Mouse (Mus musculus) gastrocnemius, postnatal 4 days (tissue): ENCODE results near the gene St3gal5. TPM values are rescaled to one million over a fixed set of nuclear protein-coding genes. Genes with fewer than 3 reads are reported as not detected.

Experiments
- DNase-seq, 2 experiments: peaks; one replicate each; pipeline ENCODE4 v3.0.0; 2021 to 2022; ENCODE audit warnings: low spot score in 2 of 2, mixed read lengths in 2 of 2
- total RNA-seq, 2 experiments: library from RNA; stranded (reverse); gene quantifications; 2 replicates each; pipeline ENCODE4 v1.2.3; 2021

The St3gal5 gene
- total RNA-seq, 2 experiments from 2014 or later: 69.1 to 105 TPM

DNA sequence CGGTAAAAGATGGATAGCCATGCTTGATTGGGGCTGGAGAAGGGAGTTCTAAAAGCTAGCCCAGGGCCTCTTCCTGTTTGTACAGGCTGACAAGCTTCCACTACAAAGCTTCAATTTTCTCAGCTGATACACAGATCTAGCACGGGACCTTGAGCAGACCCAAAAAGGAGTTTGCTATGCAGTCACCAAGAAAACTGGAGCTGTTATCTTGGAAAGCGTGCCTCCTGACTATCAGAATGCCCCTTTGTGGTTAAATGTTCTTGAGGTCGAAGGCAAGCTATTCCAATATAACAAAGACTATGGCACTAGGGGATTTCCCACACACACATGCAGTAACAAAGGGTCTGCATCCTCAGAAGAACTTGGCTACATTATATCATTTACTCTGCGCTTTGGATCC is 1.2 kb upstream of the St3gal5 start:
- no peak for DNase-seq

DNA sequence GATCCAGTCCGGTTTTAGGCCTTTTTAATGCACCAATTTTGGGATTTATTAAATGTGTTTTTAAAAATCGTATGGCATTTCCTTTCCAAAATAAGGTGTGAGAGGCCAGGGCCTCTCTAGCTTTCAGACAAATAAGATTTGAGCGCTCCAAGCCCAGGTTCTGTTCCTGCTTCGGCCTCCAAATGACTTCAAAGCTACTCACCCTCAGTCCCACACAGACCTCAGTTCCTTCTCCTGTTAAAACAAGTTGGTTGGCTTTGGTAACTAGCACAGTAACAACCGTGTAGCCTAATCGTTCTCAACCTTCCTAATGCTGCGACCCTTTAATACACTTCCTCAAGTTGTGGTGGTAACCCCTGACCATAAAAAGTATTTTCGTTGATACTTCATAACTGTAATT is 723 bp upstream of the St3gal5 start:
- DNase-seq: no peak

- peak in 1 of 2 experiments; percentile 25 for DNase-seq
Observed at GRCm38 (mm10) chr6:72098021-72098655, 746 bp downstream of the St3gal5 start.

DNA sequence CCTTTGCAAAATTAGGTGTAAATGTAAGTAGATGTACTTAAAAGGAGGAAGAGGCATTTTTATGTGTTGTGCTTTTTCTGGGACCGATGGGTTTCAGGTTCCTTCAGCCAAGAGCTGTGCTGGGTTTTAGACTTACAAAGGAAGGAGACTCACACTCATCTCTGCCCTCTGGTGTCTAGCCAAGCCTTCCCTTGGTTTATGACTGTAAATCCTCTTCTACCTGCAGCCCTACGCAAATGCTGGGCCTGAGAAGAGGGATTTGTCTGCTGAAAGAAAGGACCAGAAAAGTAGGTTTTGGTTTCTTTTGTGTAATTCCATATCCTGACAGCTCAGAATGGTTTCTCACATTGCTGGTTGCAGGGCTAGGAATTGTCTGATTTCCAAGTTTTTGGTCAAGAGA is 1.3 kb downstream of the St3gal5 start:
- DNase-seq: no peak

- no peak for DNase-seq
Observed at GRCm38 (mm10) chr6:72099281-72099680, 1.9 kb downstream of the St3gal5 start.

DNA sequence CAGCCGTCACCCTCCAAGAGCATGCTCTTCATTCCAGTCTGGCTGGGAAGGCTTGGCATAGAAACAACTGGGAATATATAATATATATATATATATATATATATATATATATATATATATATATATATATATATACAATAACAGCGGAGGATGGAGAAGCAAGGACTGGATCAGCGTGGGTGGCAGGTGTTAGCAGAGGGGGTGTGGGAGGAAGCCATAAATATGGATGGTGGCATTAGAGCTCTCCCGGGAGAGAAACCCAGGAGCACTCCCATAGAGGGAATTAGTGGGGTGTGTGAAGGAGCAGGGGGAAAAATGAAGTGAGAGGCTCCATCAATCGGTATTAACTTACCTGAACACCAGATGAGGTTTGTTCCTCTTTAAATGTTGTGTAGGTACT is 2.8 kb downstream of the St3gal5 start:
- DNase-seq: no peak

DNA sequence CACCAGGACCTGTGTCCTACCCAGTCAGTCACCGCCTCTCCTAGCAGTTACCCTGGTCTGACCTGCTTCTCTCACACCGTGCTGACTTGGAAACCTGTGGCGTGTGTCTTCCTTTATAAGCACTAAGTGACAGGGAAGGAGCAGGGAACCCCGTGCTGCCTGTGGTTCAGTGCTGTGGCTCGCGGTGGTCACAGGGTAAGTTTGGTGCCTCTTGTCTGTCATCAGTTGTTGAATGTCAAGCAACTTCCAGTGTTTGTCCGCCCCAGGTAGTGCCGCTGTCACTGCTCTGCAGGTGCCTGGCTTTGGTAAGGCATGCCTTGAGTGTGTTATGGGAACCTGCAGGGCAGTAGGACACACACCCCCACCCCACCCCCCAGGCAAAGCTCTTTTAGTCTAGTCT is 3.5 kb downstream of the St3gal5 start:
- DNase-seq: no peak

GRCm38 (mm10) chr6:72101386-72101785 is 4.0 kb downstream of the St3gal5 start:
- no peak for DNase-seq

GRCm38 (mm10) chr6:72102066-72102465 is 4.7 kb downstream of the St3gal5 start:
- DNase-seq: no peak

GRCm38 (mm10) chr6:72104534-72104933 is 7.1 kb downstream of the St3gal5 start:
- DNase-seq: no peak

GRCm38 (mm10) chr6:72108941-72109892 is 11.8 kb downstream of the St3gal5 start:
- no peak for DNase-seq

- no peak for DNase-seq
Observed at GRCm38 (mm10) chr6:72110577-72110976, 13.2 kb downstream of the St3gal5 start.

GRCm38 (mm10) chr6:72112575-72112974 is 15.2 kb downstream of the St3gal5 start:
- peak in 1 of 2 experiments; percentile 40 for DNase-seq

DNA sequence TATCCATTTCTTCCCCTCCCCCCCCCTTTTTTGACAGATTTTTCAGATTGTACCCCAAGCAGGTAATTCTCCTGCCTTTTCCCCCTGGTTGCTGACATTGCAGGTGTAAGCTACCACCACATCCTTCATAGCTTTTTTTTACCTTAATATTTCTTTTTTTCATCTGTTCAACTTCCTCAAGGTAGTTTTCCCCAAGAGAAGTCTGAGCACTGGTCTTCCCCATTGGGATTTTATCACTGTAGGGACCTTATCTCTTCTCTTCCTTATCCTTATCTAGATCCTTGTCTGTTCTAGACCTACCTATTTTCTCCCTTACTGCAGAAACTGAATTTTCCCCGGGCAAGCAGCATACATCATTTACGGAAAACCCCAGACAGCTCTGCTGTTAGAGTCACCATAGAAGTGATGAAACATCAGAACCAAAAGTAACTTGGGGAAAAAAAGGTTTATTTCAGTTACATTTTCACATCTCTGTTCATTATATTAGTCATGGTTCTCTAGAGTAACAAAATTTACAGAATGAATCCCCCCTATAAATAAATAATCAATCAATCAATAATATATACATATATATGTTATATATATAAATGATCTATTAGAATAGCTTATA is 15.8 kb downstream of the St3gal5 start:
- no peak for DNase-seq

GRCm38 (mm10) chr6:72114902-72115301 is 17.5 kb downstream of the St3gal5 start:
- DNase-seq: no peak

DNA sequence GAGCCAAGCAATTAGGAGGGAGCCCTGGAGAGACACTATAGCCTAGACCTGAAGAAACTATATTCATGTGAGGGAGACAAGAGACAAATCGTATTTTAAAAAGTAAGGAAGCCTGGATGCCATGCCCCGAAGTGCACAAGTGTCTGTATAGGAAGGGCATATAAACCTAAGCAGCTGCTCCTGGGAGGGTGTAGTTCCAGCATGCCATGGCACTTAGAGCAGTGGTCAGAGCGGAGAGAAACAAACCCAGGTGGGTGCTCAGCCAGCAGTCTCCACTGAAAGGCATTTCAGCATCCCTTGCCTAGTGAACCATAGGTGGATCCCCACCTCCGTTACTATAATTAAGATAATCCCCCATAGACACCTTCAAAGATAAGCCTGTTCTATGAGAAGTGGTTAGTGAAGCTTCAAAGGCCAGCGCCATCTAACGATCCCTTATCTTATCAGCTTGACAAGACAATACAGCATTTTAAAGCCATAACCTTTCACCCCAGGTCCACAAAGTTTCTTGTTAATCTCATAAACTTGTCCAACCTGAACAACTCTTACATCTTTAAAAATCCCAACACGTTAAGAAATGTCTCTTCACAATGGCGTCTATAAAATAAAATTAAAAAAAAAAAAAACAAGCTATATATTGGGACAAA is 20.1 kb downstream of the St3gal5 start:
- DNase-seq: no peak

- no peak for DNase-seq
Observed at GRCm38 (mm10) chr6:72119870-72120269, 22.5 kb downstream of the St3gal5 start.

GRCm38 (mm10) chr6:72121301-72121700 is 23.9 kb downstream of the St3gal5 start:
- peak in 1 of 2 experiments; percentile 33 for DNase-seq

DNA sequence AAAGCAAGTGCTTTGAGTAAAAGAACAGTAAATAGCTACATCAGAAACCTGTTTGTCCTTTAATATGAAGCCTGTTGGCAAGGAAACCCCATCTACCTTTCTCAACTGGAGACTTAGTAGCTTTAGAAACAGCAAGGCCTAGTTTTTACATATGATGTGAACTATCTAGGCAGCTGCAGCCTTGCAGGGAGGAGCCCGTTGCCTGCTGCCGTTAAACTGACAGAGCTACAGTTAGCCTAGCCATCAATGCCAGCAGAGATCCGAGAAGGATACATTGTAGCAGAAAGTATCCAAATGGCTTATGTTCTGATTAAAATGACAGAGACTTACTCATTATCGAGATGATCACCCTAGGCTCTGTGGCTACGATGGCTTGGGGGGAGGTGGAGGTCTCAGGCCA is 25.1 kb downstream of the St3gal5 start:
- DNase-seq: no peak

DNA sequence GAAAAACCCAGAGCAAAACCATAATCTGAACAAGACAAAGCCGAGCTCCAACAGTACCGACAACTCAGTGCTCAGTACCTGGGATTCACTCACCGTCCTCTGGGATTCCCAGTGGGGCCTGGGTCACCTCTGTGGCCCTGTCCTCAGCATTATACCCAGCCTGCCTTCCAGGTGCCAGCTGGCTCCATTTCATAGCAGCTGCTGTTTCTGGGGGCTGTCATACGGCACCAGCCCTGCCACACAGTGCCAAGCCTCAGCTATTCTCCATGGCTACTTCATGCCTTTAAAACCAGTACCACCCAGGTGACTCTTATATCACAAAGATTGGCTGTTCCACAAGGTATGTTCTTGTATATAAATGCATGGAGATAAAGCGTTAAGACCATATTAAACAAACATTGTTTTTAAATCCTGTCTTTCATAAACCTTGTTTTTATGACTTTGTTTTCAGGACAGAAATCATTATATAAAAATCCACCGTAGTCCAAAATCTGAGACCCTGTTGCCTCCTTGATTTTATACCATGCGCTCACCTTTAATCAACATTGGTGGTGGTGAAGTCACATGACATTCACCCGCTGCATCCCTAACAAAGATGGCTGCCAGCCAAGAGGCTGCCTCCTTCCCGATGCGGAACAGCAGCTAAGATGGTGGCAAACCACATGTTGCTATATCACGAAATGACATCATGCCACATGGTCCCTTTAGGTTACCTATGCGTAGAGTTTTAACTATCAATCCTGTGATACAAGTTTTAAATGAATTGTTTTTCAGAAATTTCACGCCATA is 27.1 kb downstream of the St3gal5 start:
- DNase-seq: peak in 1 of 2 experiments; percentile 47
